Mouse (Mus musculus): ENCODE measurements around the gene Prps2. TPM values are rescaled to one million over a fixed set of nuclear protein-coding genes. Genes with fewer than 3 reads are reported as not detected.
"Not testable (repeated sequence)": the region's sequence is repeated elsewhere in the genome, so short reads cannot be mapped to it uniquely, and the experiment has no call there.

The Prps2 gene
- total RNA-seq, 2 experiments from 2014 or later, result 24.9 to 27.0 TPM

- DNase-seq (ENCODE audit: low spot score in 2 of 2), result no peak
Observed at GRCm38 (mm10) chrX:167328519-167328918, 54.0 kb downstream of the Prps2 start.

GRCm38 (mm10) chrX:167323742-167324141, 58.8 kb downstream of the Prps2 start:
- no peak for DNase-seq (ENCODE audit: low spot score in 2 of 2)

- no peak for DNase-seq (ENCODE audit: low spot score in 2 of 2)
Observed at GRCm38 (mm10) chrX:167321233-167321806, 61.2 kb downstream of the Prps2 start.

GRCm38 (mm10) chrX:167318819-167319396, 63.6 kb downstream of the Prps2 start:
- no peak for DNase-seq (ENCODE audit: low spot score in 2 of 2)

- DNase-seq (ENCODE audit: low spot score in 2 of 2), result no peak
Observed at GRCm38 (mm10) chrX:167315766-167316165, 66.8 kb downstream of the Prps2 start.

- DNase-seq (ENCODE audit: low spot score in 2 of 2), result no peak
Observed at GRCm38 (mm10) chrX:167315093-167315726, 67.3 kb downstream of the Prps2 start.

GRCm38 (mm10) chrX:167302061-167302460, 80.5 kb downstream of the Prps2 start:
- not testable (repeated sequence) for DNase-seq (ENCODE audit: low spot score in 2 of 2)

Other genes with a start within 250 kb of the Prps2 start
- 1,000 to 10,000 TPM; 1,626 to 1,851 TPM for gene Tmsb4x, start 173.4 kb downstream of the Prps2 start, total RNA-seq (2021)
- under 1 TPM in 1 of 2 experiments, not detected in 1; 0.20 TPM for gene Tlr8, start 118.4 kb downstream of the Prps2 start, total RNA-seq (2021)
- 1 to 10 TPM; 4.0 to 4.9 TPM for gene Tlr7, start 52.2 kb downstream of the Prps2 start, total RNA-seq (2021)